Mouse (Mus musculus) forebrain, embryonic 14.5 days (tissue): ENCODE measurements around the gene Mrc2. TPM values are rescaled to one million over a fixed set of nuclear protein-coding genes. Genes with fewer than 3 reads are reported as not detected.

Experiments used
- ATAC-seq: fragments of 200-750 bp; cut with Nextera tagmentation; 2 replicates; pipeline ENCODE4 v1.8.0; 2017; ENCODE audit warnings: mild to moderate bottlenecking, moderate library complexity
- DNase-seq: peaks from one replicate; pipeline ENCODE4 v3.0.0-alpha.2; 2015; ENCODE audit warnings: low spot score
- H3K27ac ChIP-seq: fragments of 300-500 bp; sonication (generic); 2 replicates; pipeline ENCODE4 v1.5.1; 2014; ENCODE audit warnings: low read depth, mild to moderate bottlenecking, control low read depth, low read length, moderate library complexity
- H3K27me3 ChIP-seq: fragments of 300-500 bp; sonication (generic); replicated peaks from 2 replicates; pipeline ENCODE4 v1.6.1; 2014; ENCODE audit warnings: low read length, control low read depth, mixed read lengths; ENCODE audit not compliant: control insufficient read depth, insufficient read depth
- H3K36me3 ChIP-seq: fragments of 300-500 bp; sonication (generic); 2 replicates; pipeline ENCODE4 v1.6.1; 2014; ENCODE audit warnings: low read length, control low read depth; ENCODE audit not compliant: control insufficient read depth, insufficient read depth
- H3K4me1 ChIP-seq: fragments of 300-500 bp; sonication (generic); 2 replicates; pipeline ENCODE4 v1.6.1; 2014; ENCODE audit warnings: antibody characterized with exemption, low read length, control low read depth; ENCODE audit not compliant: control insufficient read depth, insufficient read depth
- H3K4me2 ChIP-seq: fragments of 300-500 bp; sonication (generic); 2 replicates; pipeline ENCODE4 v1.6.1; 2014; ENCODE audit warnings: mild to moderate bottlenecking, control low read depth, low read length
- H3K4me3 ChIP-seq: fragments of 300-500 bp; sonication (generic); 2 replicates; pipeline ENCODE4 v1.5.1; 2014; ENCODE audit warnings: low read depth, low read length, control low read depth
- H3K9ac ChIP-seq: fragments of 300-500 bp; sonication (generic); 2 replicates; pipeline ENCODE4 v1.6.1; 2014; ENCODE audit warnings: mild to moderate bottlenecking, low read length, control low read depth, moderate library complexity
- H3K9me3 ChIP-seq: fragments of 300-500 bp; sonication (generic); replicated peaks from 2 replicates; pipeline ENCODE4 v1.6.1; 2016; ENCODE audit warnings: low read length, control low read depth, mixed read lengths; ENCODE audit not compliant: control insufficient read depth
- WGBS: fragments of 180-500 bp; shearing (Covaris S2); extraction: QIAGEN DNeasy Blood & Tissue Kit; methylation state at CpG from one replicate; pipeline ENCODE4 v1.1.7; 2014; 5-methylcytosine and 5-hydroxymethylcytosine counted together
- polyA plus RNA-seq: library from polyadenylated mRNA; unstranded; fragments of >200 nt; fragmentation: Nextera tagmentation; extraction: Ambion mirVana; gene quantifications from 2 replicates; pipeline ENCODE4 v1.2.1, GENCODE M21; 2014

Mrc2 gene
- polyA plus RNA-seq, 1 experiment from 2014 or later: 2.6 TPM

- Histone ChIP-seq H3K4me3 (peak overlapping the region; percentile 49), H3K27me3 (no peaks in the 10 kb centered on the region), H3K4me2 (peak overlapping the region; percentile 84), H3K27ac (peak overlapping the region; percentile 75), H3K9ac (peak overlapping the region; percentile 80), H3K4me1 (peaks cover 22% of the 10 kb centered on the region), H3K9me3 (no peaks in the 10 kb centered on the region), H3K36me3 (no peaks in the 10 kb centered on the region)
- ATAC-seq: no peak
- WGBS: 12% methylated on average over 12 of the region's 12 CpGs
- peak; percentile 56 for DNase-seq
Measured at GRCm38 (mm10) chr11:105364386-105365065, 72.1 kb downstream of the Mrc2 start.

GRCm38 (mm10) chr11:105365611-105366010 is 73.2 kb downstream of the Mrc2 start:
- DNase-seq (no peak), ATAC-seq (no peak)
- no peaks in the 10 kb centered on the region for H3K9me3 ChIP-seq
- H3K9ac ChIP-seq: peak overlapping the region; percentile 3; the same call in 1 of the 2 replicates
- H3K27ac ChIP-seq: no peak overlapping the region
- H3K4me2 ChIP-seq: no peak overlapping the region
- no peak overlapping the region for H3K4me3 ChIP-seq
- H3K36me3 ChIP-seq: no peaks in the 10 kb centered on the region
- H3K4me1 ChIP-seq: peaks cover 22% of the 10 kb centered on the region
- 81% methylated on average over 3 of the region's 3 CpGs for WGBS
- H3K27me3 ChIP-seq: no peaks in the 10 kb centered on the region

GRCm38 (mm10) chr11:105366051-105366450 is 73.6 kb downstream of the Mrc2 start:
- Histone ChIP-seq H3K36me3 (no peaks in the 10 kb centered on the region), H3K9ac (no peak overlapping the region)
- WGBS: 97% methylated on average over 3 of the region's 4 CpGs

GRCm38 (mm10) chr11:105367163-105367562 is 74.7 kb downstream of the Mrc2 start:
- 84% methylated on average over 3 of the region's 3 CpGs for WGBS
- no peak for ATAC-seq

More at GRCm38 (mm10) chr11:105366051-105366450, 73.6 kb downstream of the Mrc2 start:
- Histone ChIP-seq H3K4me2 (no peak overlapping the region), H3K4me1 (peaks cover 22% of the 10 kb centered on the region), H3K27ac (no peak overlapping the region), H3K27me3 (no peaks in the 10 kb centered on the region), H3K4me3 (no peak overlapping the region), H3K9me3 (no peaks in the 10 kb centered on the region)
- ATAC-seq (no peak), DNase-seq (no peak)

GRCm38 (mm10) chr11:105368833-105369232 is 76.4 kb downstream of the Mrc2 start:
- Histone ChIP-seq H3K27ac (no peak overlapping the region), H3K9ac (no peak overlapping the region), H3K4me3 (no peak overlapping the region), H3K36me3 (no peaks in the 10 kb centered on the region), H3K27me3 (no peaks in the 10 kb centered on the region), H3K4me2 (no peak overlapping the region), H3K4me1 (peaks cover 18% of the 10 kb centered on the region), H3K9me3 (no peaks in the 10 kb centered on the region)
- DNase-seq (no peak), ATAC-seq (no peak)
- 94% methylated on average over 5 of the region's 5 CpGs for WGBS

More at GRCm38 (mm10) chr11:105367163-105367562, 74.7 kb downstream of the Mrc2 start:
- Histone ChIP-seq H3K27ac (no peak overlapping the region), H3K4me2 (no peak overlapping the region), H3K4me1 (peaks cover 22% of the 10 kb centered on the region), H3K9ac (no peak overlapping the region), H3K36me3 (no peaks in the 10 kb centered on the region), H3K4me3 (no peak overlapping the region), H3K27me3 (no peaks in the 10 kb centered on the region), H3K9me3 (no peaks in the 10 kb centered on the region)
- no peak for DNase-seq

GRCm38 (mm10) chr11:105369526-105370386 is 77.3 kb downstream of the Mrc2 start:
- H3K9ac ChIP-seq: no peak overlapping the region
- no peaks in the 10 kb centered on the region for H3K9me3 ChIP-seq
- no peak for ATAC-seq
- 91% methylated on average over 13 of the region's 13 CpGs for WGBS
- no peak for DNase-seq
- no peak overlapping the region for H3K4me2 ChIP-seq
- no peak overlapping the region for H3K27ac ChIP-seq
- no peaks in the 10 kb centered on the region for H3K27me3 ChIP-seq
- H3K4me3 ChIP-seq: no peak overlapping the region
- no peaks in the 10 kb centered on the region for H3K36me3 ChIP-seq
- peaks cover 9% of the 10 kb centered on the region for H3K4me1 ChIP-seq

GRCm38 (mm10) chr11:105371818-105372217 is 79.4 kb downstream of the Mrc2 start:
- ATAC-seq: no peak
- H3K4me2 ChIP-seq: no peak overlapping the region
- no peaks in the 10 kb centered on the region for H3K9me3 ChIP-seq
- H3K4me3 ChIP-seq: no peak overlapping the region
- H3K36me3 ChIP-seq: no peaks in the 10 kb centered on the region
- DNase-seq: no peak
- H3K9ac ChIP-seq: no peak overlapping the region
- no peaks in the 10 kb centered on the region for H3K27me3 ChIP-seq
- 83% methylated on average over 9 of the region's 9 CpGs for WGBS
- H3K4me1 ChIP-seq: no peaks in the 10 kb centered on the region
- H3K27ac ChIP-seq: no peak overlapping the region

- Histone ChIP-seq H3K4me1 (no peaks in the 10 kb centered on the region), H3K27ac (no peak overlapping the region), H3K27me3 (no peaks in the 10 kb centered on the region), H3K4me2 (no peak overlapping the region), H3K36me3 (no peaks in the 10 kb centered on the region), H3K9me3 (no peaks in the 10 kb centered on the region), H3K9ac (no peak overlapping the region), H3K4me3 (no peak overlapping the region)
- WGBS: 85% methylated on average over 8 of the region's 8 CpGs
- ATAC-seq (no peak), DNase-seq (no peak)
Measured at GRCm38 (mm10) chr11:105373881-105374280, 81.4 kb downstream of the Mrc2 start.
